Mouse (Mus musculus) erythroblast, embryonic 14.5 days (primary cell): ENCODE measurements around the gene Kank2.

Experiments used
- GATA1 ChIP-seq: IDR thresholded peaks from 2 replicates; pipeline ENCODE4 v1.6.1; 2012; ENCODE audit warnings: low read length, inconsistent platforms, mixed read lengths
- TAL1 ChIP-seq: IDR thresholded peaks from 3 replicates; pipeline ENCODE4 v1.6.1; 2012; ENCODE audit warnings: low read length, inconsistent platforms, mixed read lengths

DNA sequence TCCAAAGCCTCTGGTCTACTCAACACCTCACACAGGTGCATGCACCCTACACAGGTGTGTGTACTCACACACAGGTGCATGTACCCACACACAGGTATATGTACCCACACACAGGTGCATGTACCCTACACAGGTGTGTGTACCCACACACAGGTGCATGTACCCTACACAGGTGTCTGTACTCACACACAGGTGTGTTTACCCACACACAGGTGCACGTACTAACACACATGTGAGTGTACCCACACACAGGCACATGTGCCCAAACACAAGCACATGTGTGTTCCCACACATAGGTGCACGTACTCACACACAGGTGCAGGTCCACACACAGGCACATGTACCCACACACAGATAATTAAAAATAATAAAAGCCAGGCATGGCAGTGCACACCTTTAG is 39.1 kb upstream of the Kank2 start:
- TF ChIP-seq TAL1, result no peak
- no peak for TF ChIP-seq GATA1
